Mouse (Mus musculus): ENCODE results near the gene Rbfox1. TPM values are rescaled to one million over a fixed set of nuclear protein-coding genes. Genes with fewer than 3 reads are reported as not detected.

Gene Rbfox1
- polyA plus RNA-seq, 1 experiment from 2014 or later, result 148 TPM

DNA sequence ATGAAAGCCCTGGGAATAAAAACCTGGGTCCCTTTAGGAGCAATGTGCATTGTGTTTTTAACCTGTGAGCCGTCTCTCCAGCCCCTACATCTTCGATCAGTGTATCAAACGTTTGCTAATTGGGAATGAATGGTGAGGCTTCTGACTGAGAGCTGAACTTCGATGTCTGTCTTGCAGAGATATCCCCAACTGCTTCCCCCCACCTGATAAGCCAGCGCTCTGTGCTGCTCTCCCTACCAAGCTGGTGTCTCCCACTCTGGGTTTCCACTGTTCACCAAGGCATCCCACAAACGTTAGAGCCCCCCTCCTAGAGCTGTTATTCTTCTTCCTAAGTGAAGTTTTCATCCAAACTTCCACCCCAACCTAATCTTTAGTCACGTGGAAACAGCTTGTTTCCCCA is 1112.7 kb downstream of the Rbfox1 start:
- Histone ChIP-seq H3K4me3 (no peak overlapping the region), H3K9ac (no peak overlapping the region), H3K36me3 (no peaks in the 10 kb centered on the region), H3K27ac (no peak overlapping the region), H3K27me3 (no peaks in the 10 kb centered on the region), H3K9me3 (no peaks in the 10 kb centered on the region), H3K4me1 (replicated peaks) (no peaks in the 10 kb centered on the region), H3K4me2 (no peak overlapping the region)
- no peak for ATAC-seq (ENCODE audit: low FRiP score)
- WGBS, result 73% methylated on average over 7 of the region's 7 CpGs

DNA sequence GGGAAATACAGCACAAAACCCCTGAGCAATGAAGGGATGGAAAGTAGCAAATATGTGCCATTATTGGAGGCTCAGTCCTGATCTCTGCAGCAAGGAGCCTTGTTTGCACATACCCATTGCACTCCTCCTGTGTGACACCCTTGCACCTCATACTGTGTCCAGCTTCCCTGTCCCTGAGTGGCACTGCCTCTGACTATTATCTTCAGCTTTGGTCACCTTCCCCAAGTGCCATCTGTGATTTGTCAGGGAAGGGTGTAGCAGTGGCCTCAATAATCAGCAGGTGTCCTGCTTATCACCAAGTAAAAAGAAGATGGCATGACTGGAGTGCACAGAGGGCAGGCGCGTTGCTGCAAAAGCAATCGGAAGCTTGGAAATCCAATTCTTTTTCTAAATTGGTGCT is 1119.4 kb downstream of the Rbfox1 start:
- WGBS, result 94% methylated on average over 3 of the region's 3 CpGs
- no peak for ATAC-seq (ENCODE audit: low FRiP score)

GRCm38 (mm10) chr16:7005478-7005877 is 1120.3 kb downstream of the Rbfox1 start:
- H3K27me3 ChIP-seq, result no peaks in the 10 kb centered on the region
- no peaks in the 10 kb centered on the region for H3K4me1 ChIP-seq (replicated peaks)
- H3K4me2 ChIP-seq, result no peak overlapping the region
- H3K27ac ChIP-seq, result no peak overlapping the region
- no peak overlapping the region for H3K4me3 ChIP-seq
- H3K9me3 ChIP-seq, result no peaks in the 10 kb centered on the region
- ATAC-seq (ENCODE audit: low FRiP score), result no peak
- H3K36me3 ChIP-seq, result no peaks in the 10 kb centered on the region
- WGBS, result 22% methylated on average over 3 of the region's 3 CpGs
- no peak overlapping the region for H3K9ac ChIP-seq

More for the DNA sequence above, 1119.4 kb downstream of the Rbfox1 start:
- H3K9ac ChIP-seq, result no peak overlapping the region
- H3K4me3 ChIP-seq, result no peak overlapping the region
- no peak overlapping the region for H3K27ac ChIP-seq
- no peaks in the 10 kb centered on the region for H3K4me1 ChIP-seq (replicated peaks)
- no peaks in the 10 kb centered on the region for H3K36me3 ChIP-seq
- H3K9me3 ChIP-seq, result no peaks in the 10 kb centered on the region
- H3K27me3 ChIP-seq, result no peaks in the 10 kb centered on the region
- H3K4me2 ChIP-seq, result no peak overlapping the region

DNA sequence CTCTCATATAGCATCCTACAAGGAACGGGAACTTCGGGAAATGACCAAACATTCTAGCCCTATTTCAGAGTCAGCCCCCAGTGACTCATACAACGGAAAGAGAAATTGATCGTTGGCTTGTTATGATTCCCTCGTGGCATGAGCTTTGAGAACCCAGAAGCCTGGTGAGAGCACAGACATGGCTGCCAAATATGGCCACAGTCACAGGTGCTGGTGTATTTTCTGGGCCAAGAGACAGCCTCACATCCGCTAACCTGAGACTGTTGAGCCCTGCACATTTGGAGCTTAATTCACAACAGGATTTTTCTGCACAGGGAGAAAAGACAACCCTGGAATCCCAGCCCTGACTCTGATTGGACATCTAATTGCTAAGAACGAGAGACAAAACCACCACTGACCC is 1132.2 kb downstream of the Rbfox1 start:
- Histone ChIP-seq H3K9me3 (no peaks in the 10 kb centered on the region), H3K4me2 (no peak overlapping the region), H3K27me3 (no peaks in the 10 kb centered on the region), H3K36me3 (no peaks in the 10 kb centered on the region), H3K4me1 (replicated peaks) (0 out of 2 replicates have a peak, but pooled peaks cover 4% of the 10 kb centered on the region), H3K4me3 (no peak overlapping the region), H3K9ac (no peak overlapping the region), H3K27ac (peak overlapping the region; percentile 58)
- no peak for ATAC-seq (ENCODE audit: low FRiP score)
- WGBS, result 80% methylated on average over 7 of the region's 7 CpGs

GRCm38 (mm10) chr16:7034231-7034630 is 1149.1 kb downstream of the Rbfox1 start:
- peaks cover 17% of the 10 kb centered on the region for H3K4me1 ChIP-seq (replicated peaks)
- no peak overlapping the region for H3K27ac ChIP-seq
- 94% methylated on average over 5 of the region's 5 CpGs for WGBS
- no peak overlapping the region for H3K4me2 ChIP-seq
- H3K4me3 ChIP-seq, result no peak overlapping the region
- no peak overlapping the region for H3K9ac ChIP-seq
- H3K36me3 ChIP-seq, result no peaks in the 10 kb centered on the region
- H3K27me3 ChIP-seq, result peaks cover 13% of the 10 kb centered on the region
- no peaks in the 10 kb centered on the region for H3K9me3 ChIP-seq
- no peak for ATAC-seq (ENCODE audit: low FRiP score)

DNA sequence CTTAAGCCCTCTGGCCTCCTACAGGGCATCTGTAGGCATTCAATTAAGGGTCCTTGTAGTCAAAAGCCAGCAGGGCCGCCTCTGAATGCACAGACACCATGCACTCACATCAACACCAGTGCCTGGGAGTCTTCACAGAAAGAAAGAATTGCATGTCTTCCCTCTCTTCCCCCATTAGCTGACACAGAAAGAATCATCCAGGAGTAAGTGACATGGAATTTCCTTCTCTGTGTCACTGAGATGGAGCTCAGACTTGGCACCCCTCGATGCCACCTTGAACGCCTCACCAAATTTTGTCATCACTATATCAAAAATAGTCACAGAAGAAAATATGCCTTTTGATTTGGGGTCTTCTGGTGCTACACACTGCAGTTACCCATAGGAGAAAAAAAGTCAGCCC is 1151.4 kb downstream of the Rbfox1 start:
- no peak overlapping the region for H3K4me3 ChIP-seq
- peaks cover 13% of the 10 kb centered on the region for H3K27me3 ChIP-seq
- H3K9ac ChIP-seq, result no peak overlapping the region
- ATAC-seq (ENCODE audit: low FRiP score), result no peak
- H3K4me2 ChIP-seq, result no peak overlapping the region
- H3K9me3 ChIP-seq, result no peaks in the 10 kb centered on the region
- no peak overlapping the region for H3K27ac ChIP-seq
- H3K36me3 ChIP-seq, result no peaks in the 10 kb centered on the region
- WGBS, result 69% methylated on average over 3 of the region's 3 CpGs
- H3K4me1 ChIP-seq (replicated peaks), result peaks cover 24% of the 10 kb centered on the region

- Histone ChIP-seq H3K4me3 (no peak overlapping the region), H3K27me3 (peaks cover 13% of the 10 kb centered on the region), H3K27ac (no peak overlapping the region), H3K4me2 (no peak overlapping the region), H3K9me3 (no peaks in the 10 kb centered on the region), H3K36me3 (no peaks in the 10 kb centered on the region), H3K9ac (no peak overlapping the region), H3K4me1 (replicated peaks) (peaks cover 29% of the 10 kb centered on the region)
- no peak for ATAC-seq (ENCODE audit: low FRiP score)
- 62% methylated on average over 8 of the region's 8 CpGs for WGBS
These were observed 1151.8 kb downstream of the Rbfox1 start for GRCm38 (mm10) chr16:7036988-7037387.

GRCm38 (mm10) chr16:7038639-7039260 is 1153.6 kb downstream of the Rbfox1 start:
- H3K27me3 ChIP-seq, result peaks cover 13% of the 10 kb centered on the region
- H3K4me2 ChIP-seq, result peak overlapping the region; percentile 78
- H3K4me3 ChIP-seq, result peak overlapping the region; percentile 53
- ATAC-seq (ENCODE audit: low FRiP score), result no peak
- H3K27ac ChIP-seq, result peak overlapping the region; percentile 90
- no peaks in the 10 kb centered on the region for H3K36me3 ChIP-seq
- peak overlapping the region; percentile 79 for H3K9ac ChIP-seq
- no peaks in the 10 kb centered on the region for H3K9me3 ChIP-seq
- H3K4me1 ChIP-seq (replicated peaks), result peaks cover 34% of the 10 kb centered on the region
- 0% methylated on average over 18 of the region's 18 CpGs for WGBS

GRCm38 (mm10) chr16:7039404-7040367 is 1154.5 kb downstream of the Rbfox1 start:
- Histone ChIP-seq H3K9me3 (no peaks in the 10 kb centered on the region), H3K4me1 (replicated peaks) (peaks cover 43% of the 10 kb centered on the region), H3K4me2 (peak overlapping the region; percentile 78), H3K36me3 (no peaks in the 10 kb centered on the region), H3K27ac (peak overlapping the region; percentile 90), H3K9ac (peak overlapping the region; percentile 79), H3K27me3 (peaks cover 13% of the 10 kb centered on the region), H3K4me3 (peak overlapping the region; percentile 53)
- ATAC-seq (ENCODE audit: low FRiP score), result peak; percentile 61
- 2% methylated on average over 29 of the region's 30 CpGs for WGBS

- peaks cover 13% of the 10 kb centered on the region for H3K27me3 ChIP-seq
- no peaks in the 10 kb centered on the region for H3K9me3 ChIP-seq
- H3K27ac ChIP-seq, result peak overlapping the region; percentile 90
- peak overlapping the region; percentile 78 for H3K4me2 ChIP-seq
- H3K4me3 ChIP-seq, result peak overlapping the region; percentile 53
- 21% methylated on average over 6 of the region's 6 CpGs for WGBS
- no peak for ATAC-seq (ENCODE audit: low FRiP score)
- H3K9ac ChIP-seq, result peak overlapping the region; percentile 79
- peaks cover 53% of the 10 kb centered on the region for H3K4me1 ChIP-seq (replicated peaks)
- H3K36me3 ChIP-seq, result no peaks in the 10 kb centered on the region
These were observed 1155.5 kb downstream of the Rbfox1 start for GRCm38 (mm10) chr16:7040691-7041090.

GRCm38 (mm10) chr16:7047421-7047820 is 1162.3 kb downstream of the Rbfox1 start:
- WGBS, result 66% methylated on average over 2 of the region's 2 CpGs
- Histone ChIP-seq H3K36me3 (no peaks in the 10 kb centered on the region), H3K4me3 (no peak overlapping the region), H3K4me2 (no peak overlapping the region), H3K27me3 (no peaks in the 10 kb centered on the region), H3K27ac (no peak overlapping the region; the same call in 1 of the 2 replicates), H3K4me1 (replicated peaks) (peaks cover 77% of the 10 kb centered on the region), H3K9ac (no peak overlapping the region), H3K9me3 (no peaks in the 10 kb centered on the region)
- ATAC-seq (ENCODE audit: low FRiP score), result no peak

DNA sequence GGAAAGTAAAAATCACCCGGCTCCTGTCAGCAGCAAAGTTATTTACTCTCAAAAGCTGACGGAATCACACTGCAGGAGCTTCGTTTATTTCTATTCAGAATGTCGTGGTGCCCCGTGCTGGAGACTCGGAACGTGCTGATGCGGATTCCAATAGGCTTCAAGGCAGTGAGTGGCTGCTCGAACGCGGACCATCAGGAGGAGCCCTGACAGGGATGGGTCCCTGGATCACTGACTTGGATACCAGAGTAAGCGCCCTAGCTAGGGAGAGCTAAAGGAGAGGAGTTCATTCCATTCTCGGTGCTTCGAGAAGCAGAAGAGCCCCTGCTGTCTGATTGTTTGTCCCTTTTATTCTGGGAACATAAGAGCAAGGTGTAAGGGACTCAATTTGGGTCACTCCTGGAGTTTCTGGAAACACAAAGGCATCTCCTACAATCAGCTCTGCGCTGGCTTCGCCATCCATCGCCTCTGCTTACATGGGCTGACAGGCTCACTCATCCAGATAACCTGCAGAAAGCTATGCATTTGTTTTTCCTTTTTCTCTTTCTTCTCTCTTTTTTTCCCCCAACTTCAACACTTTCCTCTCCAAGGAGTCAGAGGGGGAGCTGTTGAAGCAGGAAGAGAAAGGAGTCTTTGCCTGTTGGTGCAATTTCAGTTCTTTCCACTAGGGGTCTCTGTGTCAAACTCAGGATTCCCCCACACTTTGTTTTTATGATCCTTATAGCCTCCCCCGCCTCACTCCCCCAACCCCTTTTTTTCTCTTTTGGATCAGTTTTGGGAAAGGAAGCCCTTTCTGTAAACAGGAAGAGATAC is 1164.2 kb downstream of the Rbfox1 start:
- Histone ChIP-seq H3K9me3 (no peaks in the 10 kb centered on the region), H3K9ac (peak overlapping the region; percentile 53), H3K27me3 (no peaks in the 10 kb centered on the region), H3K36me3 (no peaks in the 10 kb centered on the region), H3K4me1 (replicated peaks) (peaks cover 76% of the 10 kb centered on the region), H3K4me3 (0 out of 2 replicates have a peak overlapping the region, but pooled peaks have one; percentile 10), H3K4me2 (peak overlapping the region; percentile 44), H3K27ac (peak overlapping the region; percentile 63)
- 4% methylated on average over 18 of the region's 18 CpGs for WGBS
- no peak for ATAC-seq (ENCODE audit: low FRiP score)
